Mouse (Mus musculus): Measurements from ENCODE around the gene Cdc27. TPM values are rescaled to one million over a fixed set of nuclear protein-coding genes. Genes with fewer than 3 reads are reported as not detected.

The Cdc27 gene
- 41.5 and 47.6 TPM in 2 replicates for total RNA-seq (2014; fragmentation: Nextera tagmentation)
- 44.2 and 60.1 TPM in 2 replicates for total RNA-seq (2017)

- peak; percentile 91 for ATAC-seq (replicated peaks; ENCODE audit: poor library complexity, severe bottlenecking)
Observed at GRCm38 (mm10) chr11:104550406-104550974, at the start of gene Cdc27, which contains the start of gene Myl4. Gene Cdc27 (minus strand): TSS chr11:104550620. Gene Myl4 (plus strand): TSS chr11:104550663.

- no peak for ATAC-seq (replicated peaks; ENCODE audit: poor library complexity, severe bottlenecking)
Observed at GRCm38 (mm10) chr11:104599265-104599945, 49.0 kb upstream of the Cdc27 start.

GRCm38 (mm10) chr11:104596365-104596764, 45.9 kb upstream of the Cdc27 start:
- peak; percentile 79 for ATAC-seq (replicated peaks; ENCODE audit: poor library complexity, severe bottlenecking)

- ATAC-seq (replicated peaks; ENCODE audit: poor library complexity, severe bottlenecking): no peak
Observed at GRCm38 (mm10) chr11:104592066-104592835, 41.8 kb upstream of the Cdc27 start.

- peak; percentile 96 for ATAC-seq (replicated peaks; ENCODE audit: poor library complexity, severe bottlenecking)
Observed at GRCm38 (mm10) chr11:104590148-104590547, 39.7 kb upstream of the Cdc27 start.

- no peak for ATAC-seq (replicated peaks; ENCODE audit: poor library complexity, severe bottlenecking)
Observed at GRCm38 (mm10) chr11:104589570-104589969, 39.1 kb upstream of the Cdc27 start.

- ATAC-seq (replicated peaks; ENCODE audit: poor library complexity, severe bottlenecking): no peak
Observed at GRCm38 (mm10) chr11:104588513-104588912, 38.1 kb upstream of the Cdc27 start.

- no peak for ATAC-seq (replicated peaks; ENCODE audit: poor library complexity, severe bottlenecking)
Observed at GRCm38 (mm10) chr11:104587904-104588303, 37.5 kb upstream of the Cdc27 start.

GRCm38 (mm10) chr11:104585495-104585894, 35.1 kb upstream of the Cdc27 start:
- no peak for ATAC-seq (replicated peaks; ENCODE audit: poor library complexity, severe bottlenecking)

GRCm38 (mm10) chr11:104582630-104583364, 32.4 kb upstream of the Cdc27 start:
- ATAC-seq (replicated peaks; ENCODE audit: poor library complexity, severe bottlenecking): peak; percentile 66

- no peak for ATAC-seq (replicated peaks; ENCODE audit: poor library complexity, severe bottlenecking)
Observed at GRCm38 (mm10) chr11:104582308-104582606, 31.8 kb upstream of the Cdc27 start.

- ATAC-seq (replicated peaks; ENCODE audit: poor library complexity, severe bottlenecking): peak; percentile 43
Observed at GRCm38 (mm10) chr11:104581446-104582307, 31.3 kb upstream of the Cdc27 start.

GRCm38 (mm10) chr11:104580606-104581005, 30.2 kb upstream of the Cdc27 start:
- no peak for ATAC-seq (replicated peaks; ENCODE audit: poor library complexity, severe bottlenecking)

GRCm38 (mm10) chr11:104580091-104580490, 29.7 kb upstream of the Cdc27 start:
- no peak for ATAC-seq (replicated peaks; ENCODE audit: poor library complexity, severe bottlenecking)

- no peak for ATAC-seq (replicated peaks; ENCODE audit: poor library complexity, severe bottlenecking)
Observed at GRCm38 (mm10) chr11:104579575-104579974, 29.2 kb upstream of the Cdc27 start.

- ATAC-seq (replicated peaks; ENCODE audit: poor library complexity, severe bottlenecking): peak; percentile 42
Observed at GRCm38 (mm10) chr11:104579084-104579483, 28.7 kb upstream of the Cdc27 start.

- ATAC-seq (replicated peaks; ENCODE audit: poor library complexity, severe bottlenecking): no peak
Observed at GRCm38 (mm10) chr11:104578074-104578473, 27.7 kb upstream of the Cdc27 start.

GRCm38 (mm10) chr11:104576772-104577612, 26.6 kb upstream of the Cdc27 start:
- no peak for ATAC-seq (replicated peaks; ENCODE audit: poor library complexity, severe bottlenecking)

GRCm38 (mm10) chr11:104572566-104572965, 22.1 kb upstream of the Cdc27 start:
- no peak for ATAC-seq (replicated peaks; ENCODE audit: poor library complexity, severe bottlenecking)

Data from granulocyte monocyte progenitor cell, adult 5-6 weeks (primary cell).